Comparison of ENCODE assay signal across 28 mouse cellular contexts in genomic region chr14:117666126-117666525, GRCm38 (mm10).
A peak's percentile ranks its signal among the peaks of the same experiment; 100 is the strongest.
DNase-seq lines count a peak whose midpoint lies in the region; ATAC-seq and TF ChIP-seq lines count a peak whose summit lies in the region.
"Had no signal": no experiment of that assay in that cellular context is flagged by ENCODE, and none has a peak within 500 bp of the region (broad histone marks: within the 10 kb centered on the region; RNA-seq: fewer than 3 reads in every experiment).

No protein-coding gene starts in this region.

- no peak overlapping the region for H3K4me2 ChIP-seq in heart, embryonic 11.5 days
- no peak overlapping the region for H3K4me2 ChIP-seq in heart, embryonic 16.5 days (ENCODE audit: low read depth, low read length)
- no peak overlapping the region for H3K4me2 ChIP-seq in heart, embryonic 12.5 days
- no peak overlapping the region for H3K4me2 ChIP-seq in heart, postnatal 0 days (ENCODE audit: low read depth, low read length)
- H3K4me2 ChIP-seq: embryonic facial prominence, embryonic 12.5 days; embryonic facial prominence, embryonic 15.5 days; heart, embryonic 13.5 days; hindbrain, embryonic 13.5 days had no signal

- peak in 1 of 2 experiments; percentile 21 for DNase-seq in heart, adult 2 months
- DNase-seq in heart, postnatal 0 days (ENCODE audit: low spot score), result peak; percentile 45
- peak; percentile 20 for DNase-seq in heart, postnatal 4 days
- no peak for DNase-seq in cerebellum, adult 11 months
- DNase-seq: adrenal gland, postnatal 10 days; adrenal gland, postnatal 36 days; B cell, adult 2 months; cerebellum, adult 2 months; cerebellum, adult 9-11 months; cerebellum, postnatal 25 days; forebrain, postnatal 0 days; gastrocnemius, adult 2 months; gastrocnemius, postnatal 14 days; kidney, adult 2 months had no signal

- H3K27me3 ChIP-seq in heart, adult 2 months (ENCODE audit: control insufficient read depth, insufficient read depth, low read length), result no peaks in the 10 kb centered on the region
- no peaks in the 10 kb centered on the region for H3K27me3 ChIP-seq in heart, embryonic 11.5 days (ENCODE audit: control insufficient read depth, insufficient read depth, low read length)
- H3K27me3 ChIP-seq in heart, embryonic 16.5 days (ENCODE audit: control insufficient read depth, insufficient read depth, low read length), result no peaks in the 10 kb centered on the region
- H3K27me3 ChIP-seq in heart, embryonic 12.5 days (replicated peaks), result no peaks in the 10 kb centered on the region
- H3K27me3 ChIP-seq in heart, postnatal 0 days (ENCODE audit: control insufficient read depth, insufficient read depth, low read length), result no peaks in the 10 kb centered on the region
- H3K27me3 ChIP-seq: CH12.LX; embryonic facial prominence, embryonic 12.5 days; embryonic facial prominence, embryonic 15.5 days; heart, embryonic 13.5 days; hindbrain, embryonic 13.5 days; Patski had no signal

- 47% methylated on average over 2 of the region's 2 CpGs for WGBS in heart, adult 2 months
- 87% methylated on average over 2 of the region's 2 CpGs for WGBS in heart, embryonic 11.5 days (ENCODE audit: insufficient replicate concordance)
- WGBS in heart, embryonic 16.5 days, result 49% methylated on average over 2 of the region's 2 CpGs
- WGBS in heart, embryonic 12.5 days, result 63% methylated on average over 2 of the region's 2 CpGs
- 51% methylated on average over 2 of the region's 2 CpGs for WGBS in heart, postnatal 0 days

- H3K4me1 ChIP-seq in heart, adult 2 months (ENCODE audit: control insufficient read depth, insufficient read depth, low read length), result no peaks in the 10 kb centered on the region
- H3K4me1 ChIP-seq in heart, embryonic 11.5 days (ENCODE audit: control insufficient read depth, insufficient read depth, low read length), result no peaks in the 10 kb centered on the region
- no peaks in the 10 kb centered on the region for H3K4me1 ChIP-seq in heart, embryonic 16.5 days (ENCODE audit: control insufficient read depth, insufficient read depth, low read length)
- no peaks in the 10 kb centered on the region for H3K4me1 ChIP-seq in heart, embryonic 12.5 days (replicated peaks)
- H3K4me1 ChIP-seq in heart, postnatal 0 days (ENCODE audit: control insufficient read depth, insufficient read depth), result no peaks in the 10 kb centered on the region
- H3K4me1 ChIP-seq: embryonic facial prominence, embryonic 12.5 days; embryonic facial prominence, embryonic 15.5 days; heart, embryonic 13.5 days; hindbrain, embryonic 13.5 days had no signal

- H3K4me3 ChIP-seq in heart, adult 2 months, result no peak overlapping the region
- no peak overlapping the region for H3K4me3 ChIP-seq in heart, embryonic 11.5 days (ENCODE audit: low read depth, low read length)
- H3K4me3 ChIP-seq in heart, embryonic 16.5 days (ENCODE audit: low read length), result no peak overlapping the region
- H3K4me3 ChIP-seq in heart, embryonic 12.5 days, result no peak overlapping the region
- H3K4me3 ChIP-seq in heart, postnatal 0 days (ENCODE audit: low read depth, low read length), result no peak overlapping the region
- H3K4me3 ChIP-seq: embryonic facial prominence, embryonic 12.5 days; embryonic facial prominence, embryonic 15.5 days; gastrocnemius, adult 2 months; heart, embryonic 13.5 days; hindbrain, embryonic 10.5 days; hindbrain, embryonic 13.5 days had no signal

- no peaks in the 10 kb centered on the region for H3K79me2 ChIP-seq in heart, adult 2 months (replicated peaks; ENCODE audit: control insufficient read depth, insufficient read depth, low read length)

- no peak for TF ChIP-seq EP300 in heart, adult 2 months (IDR thresholded peaks at IDR 0.05; ENCODE audit: insufficient read depth, low read depth, low read length)
- TF ChIP-seq EP300 in heart, postnatal 0 days (IDR thresholded peaks at IDR 0.05; ENCODE audit: low read depth), result no peak; the same call in 1 of the 2 replicates

- TF ChIP-seq CTCF in heart, adult 2 months (IDR thresholded peaks at IDR 0.05), result no peak
- no peak for TF ChIP-seq CTCF in heart, postnatal 0 days (IDR thresholded peaks at IDR 0.05; ENCODE audit: low read depth)

- ATAC-seq in heart, embryonic 11.5 days (replicated peaks; ENCODE audit: insufficient number of reproducible peaks, low FRiP score, low TSS enrichment), result no peak
- ATAC-seq in heart, embryonic 16.5 days (replicated peaks; ENCODE audit: extremely low read depth, insufficient read depth, low FRiP score), result peak; percentile 70; the same call in 1 of the 2 replicates
- ATAC-seq in heart, embryonic 12.5 days (ENCODE audit: insufficient number of reproducible peaks, low FRiP score), result no peak
- peak; percentile 83 for ATAC-seq in heart, postnatal 0 days (ENCODE audit: insufficient read depth, low read depth)
- ATAC-seq: forebrain, embryonic 14.5 days; forebrain, postnatal 0 days; hindbrain, embryonic 16.5 days; intestine, postnatal 0 days; Patski had no signal

- no peaks in the 10 kb centered on the region for H3K9me3 ChIP-seq in heart, embryonic 11.5 days (replicated peaks; ENCODE audit: control insufficient read depth, low read length)
- H3K9me3 ChIP-seq in heart, embryonic 16.5 days (replicated peaks; ENCODE audit: control insufficient read depth, low read length), result no peaks in the 10 kb centered on the region
- H3K9me3 ChIP-seq in heart, embryonic 12.5 days (replicated peaks), result no peaks in the 10 kb centered on the region
- no peaks in the 10 kb centered on the region for H3K9me3 ChIP-seq in heart, postnatal 0 days (replicated peaks; ENCODE audit: control insufficient read depth, low read length)
- H3K9me3 ChIP-seq: embryonic facial prominence, embryonic 12.5 days; embryonic facial prominence, embryonic 15.5 days; heart, embryonic 13.5 days; hindbrain, embryonic 10.5 days; hindbrain, embryonic 13.5 days had no signal

- no peaks in the 10 kb centered on the region for H3K36me3 ChIP-seq in heart, adult 2 months (ENCODE audit: control insufficient read depth, insufficient read depth, low read length)
- no peaks in the 10 kb centered on the region for H3K36me3 ChIP-seq in heart, embryonic 11.5 days (ENCODE audit: control insufficient read depth, insufficient read depth, low read length)
- H3K36me3 ChIP-seq in heart, embryonic 16.5 days (ENCODE audit: control insufficient read depth, insufficient read depth), result no peaks in the 10 kb centered on the region
- H3K36me3 ChIP-seq in heart, embryonic 12.5 days, result no peaks in the 10 kb centered on the region
- H3K36me3 ChIP-seq in heart, postnatal 0 days (replicated peaks; ENCODE audit: control insufficient read depth, insufficient read depth, low read length), result no peaks in the 10 kb centered on the region
- H3K36me3 ChIP-seq: embryonic facial prominence, embryonic 12.5 days; embryonic facial prominence, embryonic 15.5 days; G1E; heart, embryonic 13.5 days; hindbrain, embryonic 10.5 days; hindbrain, embryonic 13.5 days had no signal

- no peak overlapping the region for H3K9ac ChIP-seq in heart, adult 2 months (ENCODE audit: low read depth, low read length)
- H3K9ac ChIP-seq in heart, embryonic 11.5 days (ENCODE audit: low read depth, low read length), result no peak overlapping the region
- no peak overlapping the region for H3K9ac ChIP-seq in heart, embryonic 16.5 days (ENCODE audit: low read length)
- H3K9ac ChIP-seq in heart, embryonic 12.5 days, result no peak overlapping the region
- no peak overlapping the region for H3K9ac ChIP-seq in heart, postnatal 0 days (replicated peaks; ENCODE audit: low read depth, low read length)
- H3K9ac ChIP-seq: embryonic facial prominence, embryonic 12.5 days; embryonic facial prominence, embryonic 15.5 days; forebrain, postnatal 0 days; heart, embryonic 13.5 days; hindbrain, embryonic 13.5 days had no signal

- intact Hi-C loops in heart, adult 2 months (cut with DNase I), result no loop called here

- no peak for TF ChIP-seq POLR2A in heart, adult 2 months (IDR thresholded peaks at IDR 0.05; ENCODE audit: insufficient read depth, low read depth, low read length)

- peak overlapping the region; percentile 31 for H3K27ac ChIP-seq in heart, adult 2 months
- no peak overlapping the region for H3K27ac ChIP-seq in heart, embryonic 11.5 days (ENCODE audit: low read depth, low read length)
- no peak overlapping the region for H3K27ac ChIP-seq in heart, embryonic 16.5 days (ENCODE audit: low read length)
- H3K27ac ChIP-seq in heart, embryonic 12.5 days (ENCODE audit: poor library complexity, severe bottlenecking), result no peak overlapping the region
- 0 out of 2 replicates have a peak overlapping the region, but pooled peaks have one; percentile 22 for H3K27ac ChIP-seq in heart, postnatal 0 days (ENCODE audit: low read depth)
- H3K27ac ChIP-seq: embryonic facial prominence, embryonic 12.5 days; embryonic facial prominence, embryonic 15.5 days; gastrocnemius, adult 2 months; heart, embryonic 13.5 days; hindbrain, embryonic 10.5 days; hindbrain, embryonic 13.5 days had no signal

Comparison
In these comparisons a context has a peak if more than half of its experiments do, and no peak if none do; other contexts are left out.
1. H3K27ac ChIP-seq: peak in heart, adult 2 months (single experiment) and heart, postnatal 0 days (single experiment); none in heart, embryonic 11.5 days (single experiment), heart, embryonic 16.5 days (single experiment) and heart, embryonic 12.5 days (single experiment).
2. ATAC-seq: peak in heart, embryonic 16.5 days (single experiment) and heart, postnatal 0 days (single experiment); none in heart, embryonic 11.5 days (single experiment) and heart, embryonic 12.5 days (single experiment).